Mouse (Mus musculus) small intestine, adult 2 months (tissue): ENCODE data around the gene Fam71e2. TPM values are rescaled to one million over a fixed set of nuclear protein-coding genes. Genes with fewer than 3 reads are reported as not detected.

Experiments used
- H3K27ac ChIP-seq: fragments of 200-500 bp; 2 replicates; pipeline ENCODE4 v1.5.1; 2012; ENCODE audit warnings: low read depth, low read length, control low read depth, inconsistent platforms; ENCODE audit not compliant: insufficient read depth
- H3K27me3 ChIP-seq: fragments of 200-500 bp; 2 replicates; pipeline ENCODE4 v1.6.1; 2012; ENCODE audit warnings: mild to moderate bottlenecking, moderate library complexity, low read length, inconsistent platforms; ENCODE audit not compliant: control insufficient read depth, insufficient read depth
- H3K36me3 ChIP-seq: fragments of 200-500 bp; 2 replicates; pipeline ENCODE4 v1.6.1; 2012; ENCODE audit warnings: mild to moderate bottlenecking, low read length, control low read depth, inconsistent platforms; ENCODE audit not compliant: control insufficient read depth, insufficient read depth
- H3K4me1 ChIP-seq: fragments of 200-500 bp; 2 replicates; pipeline ENCODE4 v1.6.1; 2012; ENCODE audit warnings: low read length, inconsistent platforms, mixed read lengths; ENCODE audit not compliant: control insufficient read depth, insufficient read depth, insufficient read length
- H3K4me3 ChIP-seq: fragments of 200-500 bp; 2 replicates; pipeline ENCODE4 v1.5.1; 2012; ENCODE audit warnings: low read depth, mild to moderate bottlenecking, control low read depth, inconsistent platforms, low read length, moderate library complexity
- CTCF ChIP-seq: fragments of 200-500 bp; IDR thresholded peaks from 2 replicates; pipeline ENCODE4 v1.5.1; 2012; ENCODE audit warnings: low read depth, mild to moderate bottlenecking, control low read depth, inconsistent platforms, low read length, moderate library complexity, mixed read lengths; ENCODE audit not compliant: insufficient replicate concordance, insufficient read length; ENCODE audit errors: extremely low read depth
- POLR2A ChIP-seq: fragments of 200-500 bp; IDR thresholded peaks from 2 replicates; pipeline ENCODE4 v1.6.1; 2012; ENCODE audit warnings: low read depth, mild to moderate bottlenecking, control low read depth, inconsistent platforms, low read length, moderate library complexity
- WGBS: fragments of 180-500 bp; shearing (Covaris S2); methylation state at CpG from one replicate; pipeline ENCODE4 v1.1.7; 2018; 5-methylcytosine and 5-hydroxymethylcytosine counted together
- polyA plus RNA-seq: library from polyadenylated mRNA; depleted of rRNA; stranded (reverse); fragments of >200 nt; gene quantifications from 2 replicates; pipeline ENCODE4 v1.2.3, GENCODE M21; 2012

Gene Fam71e2
- polyA plus RNA-seq, 1 experiment, result not detected

GRCm38 (mm10) chr7:4777851-4778637 is 6.9 kb upstream of the Fam71e2 start:
- Histone ChIP-seq H3K27me3 (peaks cover 35% of the 10 kb centered on the region), H3K36me3 (no peaks in the 10 kb centered on the region), H3K4me3 (no peak overlapping the region), H3K27ac (no peak overlapping the region), H3K4me1 (no peaks in the 10 kb centered on the region; the same call in none of the 2 replicates)
- TF ChIP-seq POLR2A (no peak), CTCF (no peak)
- WGBS, result 21% methylated on average over 19 of the region's 20 CpGs

- Histone ChIP-seq H3K27ac (no peak overlapping the region), H3K4me1 (no peaks in the 10 kb centered on the region; the same call in none of the 2 replicates), H3K36me3 (no peaks in the 10 kb centered on the region), H3K27me3 (peaks cover 35% of the 10 kb centered on the region), H3K4me3 (peak overlapping the region; percentile 63)
- TF ChIP-seq CTCF (no peak), POLR2A (no peak)
- WGBS, result 2% methylated on average over 55 of the region's 56 CpGs
These were observed 6.0 kb upstream of the Fam71e2 start for GRCm38 (mm10) chr7:4776861-4777830.

- Histone ChIP-seq H3K27ac (no peak overlapping the region), H3K4me1 (no peaks in the 10 kb centered on the region; the same call in none of the 2 replicates), H3K27me3 (peaks cover 32% of the 10 kb centered on the region), H3K4me3 (no peak overlapping the region), H3K36me3 (no peaks in the 10 kb centered on the region)
- no peak for TF ChIP-seq POLR2A
- no peak for TF ChIP-seq CTCF
- 52% methylated on average over 10 of the region's 10 CpGs for WGBS
These were observed 5.0 kb upstream of the Fam71e2 start for GRCm38 (mm10) chr7:4776131-4776530.

- TF ChIP-seq CTCF (no peak), POLR2A (no peak)
These were observed 6.0 kb downstream of the Fam71e2 start for GRCm38 (mm10) chr7:4764946-4765710.

GRCm38 (mm10) chr7:4759670-4760069 is 11.4 kb downstream of the Fam71e2 start:
- Histone ChIP-seq H3K27ac (no peak overlapping the region), H3K36me3 (no peaks in the 10 kb centered on the region), H3K4me3 (no peak overlapping the region), H3K27me3 (no peaks in the 10 kb centered on the region), H3K4me1 (peaks cover 2% of the 10 kb centered on the region; the same call in 1 of the 2 replicates)
- TF ChIP-seq CTCF (no peak), POLR2A (no peak)
- WGBS, result 37% methylated on average over 1 of the region's 1 CpGs

More at GRCm38 (mm10) chr7:4764946-4765710, 6.0 kb downstream of the Fam71e2 start:
- peaks cover 6% of the 10 kb centered on the region; the same call in 1 of the 2 replicates for H3K4me1 ChIP-seq
- no peak overlapping the region for H3K4me3 ChIP-seq
- peak overlapping the region; percentile 69 for H3K27ac ChIP-seq
- no peaks in the 10 kb centered on the region for H3K36me3 ChIP-seq
- no peaks in the 10 kb centered on the region for H3K27me3 ChIP-seq
- WGBS, result 12% methylated on average over 4 of the region's 4 CpGs

GRCm38 (mm10) chr7:4752821-4753570 is 18.1 kb downstream of the Fam71e2 start, which contains the start of gene Cox6b2:
Gene Cox6b2, minus strand, starts transcription at chr7:4753094.
- Histone ChIP-seq H3K27me3 (no peaks in the 10 kb centered on the region), H3K4me3 (peak within 1 kb of the TSS; percentile 58), H3K27ac (no peak within 1 kb of the TSS), H3K36me3 (no peaks in the 10 kb centered on the region), H3K4me1 (peaks cover 14% of the 10 kb centered on the region)
- WGBS, result 10% methylated on average over 24 of the region's 24 CpGs
- TF ChIP-seq CTCF (no peak), POLR2A (no peak)
